Mouse (Mus musculus) thymus, adult 2 months (tissue): ENCODE measurements at regions not wholly inside any gene's neighbourhood (a gene's known extent, or its start where the extent isn't known, plus 50 kb on each side); places are given as distances from the start of the nearest gene placed in this dataset.
"Not testable (repeated sequence)": the region's sequence is repeated elsewhere in the genome, so short reads cannot be mapped to it uniquely, and the experiment has no call there.

ENCODE experiments used
- CTCF ChIP-seq: fragments of 200-500 bp; IDR thresholded peaks from 2 replicates; pipeline ENCODE4 v1.5.1; 2012; ENCODE audit warnings: mild to moderate bottlenecking, control low read depth, low read length, moderate library complexity, borderline replicate concordance; ENCODE audit not compliant: control insufficient read depth, poor library complexity, insufficient read depth; ENCODE audit errors: extremely low read depth
- POLR2A ChIP-seq: fragments of 200-500 bp; IDR thresholded peaks from 2 replicates; pipeline ENCODE4 v1.6.1; 2012; ENCODE audit warnings: mild to moderate bottlenecking, low read length, control low read depth, moderate library complexity; ENCODE audit not compliant: control insufficient read depth, poor library complexity, insufficient read depth; ENCODE audit errors: extremely low read depth

- TF ChIP-seq CTCF, POLR2A: not testable (repeated sequence)
These were observed 80.0 kb upstream of the Zfp386 start for GRCm38 (mm10) chr12:115967522-115967921.
